Mouse (Mus musculus) heart, adult 2 months (tissue): Measurements from ENCODE around the gene Gm20390.

ENCODE experiments used
- CTCF ChIP-seq: fragments of 200-600 bp; IDR thresholded peaks from 2 replicates; pipeline ENCODE4 v1.8.1; 2022; ENCODE audit warnings: antibody characterized with exemption, mild to moderate bottlenecking, moderate library complexity
- POLR2A ChIP-seq: fragments of 200-500 bp; IDR thresholded peaks from 2 replicates; pipeline ENCODE4 v1.6.1; 2011; ENCODE audit warnings: mild to moderate bottlenecking, low read depth, low read length, control low read depth; ENCODE audit not compliant: insufficient read depth

GRCm38 (mm10) chr11:93906834-93907233, 61.3 kb downstream of the Gm20390 start:
- TF ChIP-seq CTCF (no peak), POLR2A (no peak)
